Mouse (Mus musculus) B cell, adult 62 days (primary cell): ENCODE data around the gene Fahd1. TPM values are rescaled to one million over a fixed set of nuclear protein-coding genes. Genes with fewer than 3 reads are reported as not detected.

ENCODE experiments used
- total RNA-seq: library from RNA; stranded (reverse); gene quantifications from 4 replicates; pipeline ENCODE4 v1.2.4, GENCODE M21; 2023

The Fahd1 gene
- 1.6 to 2.9 TPM (median 2.5 TPM) in 4 replicates for total RNA-seq

GRCm38 (mm10) chr17:24850065-24850772 is at the start of gene Fahd1:
TSS of gene Fahd1 (minus strand) at chr17:24850364.

GRCm38 (mm10) chr17:24896241-24896992 is 46.3 kb upstream of the Fahd1 start, which contains the start of gene Nme3:
TSS of gene Nme3 (plus strand) at chr17:24896500.

GRCm38 (mm10) chr17:24894995-24895547 is 44.9 kb upstream of the Fahd1 start, which contains the start of the genes Eme2 and Mrps34:
TSS of gene Eme2 (minus strand) at chr17:24895087.
TSS of gene Mrps34 (plus strand) at chr17:24895116.

GRCm38 (mm10) chr17:24886134-24886931 is 36.2 kb upstream of the Fahd1 start, which contains the start of the genes Nubp2 and Spsb3:
TSS of gene Nubp2 (minus strand) at chr17:24886349.
TSS of gene Spsb3 (plus strand) at chr17:24886643.

GRCm38 (mm10) chr17:24865776-24866175 is 15.6 kb upstream of the Fahd1 start, which contains the start of gene Igfals:
TSS of gene Igfals (plus strand) at chr17:24865997.

GRCm38 (mm10) chr17:24839842-24840241 is 10.3 kb downstream of the Fahd1 start, which contains the start of gene Hagh:
TSS of gene Hagh (plus strand) at chr17:24840143.

GRCm38 (mm10) chr17:24803952-24804951 is 45.9 kb downstream of the Fahd1 start, which contains the start of gene Meiob:
TSS of gene Meiob (plus strand) at chr17:24804289.

Other genes starting within 250 kb of the Fahd1 start
- gene Tsc2, start 217.7 kb downstream of the Fahd1 start, total RNA-seq, result 90.9 to 106 TPM (median 96.8 TPM) in 4 replicates
- gene Nthl1, start 217.7 kb downstream of the Fahd1 start, total RNA-seq, result 4.4 to 5.8 TPM (median 5.0 TPM) in 4 replicates
- 0.41 to 0.48 TPM in 2 of 4 replicates, not detected in the others for gene Slc9a3r2, start 200.0 kb downstream of the Fahd1 start, total RNA-seq
- not detected in 4 replicates for gene Npw, start 191.9 kb downstream of the Fahd1 start, total RNA-seq
- gene Zfp598, start 180.7 kb downstream of the Fahd1 start, total RNA-seq, result 54.6 to 60.8 TPM (median 56.6 TPM) in 4 replicates
- gene Syngr3, start 160.4 kb downstream of the Fahd1 start, total RNA-seq, result not detected in 4 replicates
- gene Gfer, start 154.2 kb downstream of the Fahd1 start, total RNA-seq, result 12.9 to 22.3 TPM (median 19.2 TPM) in 4 replicates
- gene Noxo1, start 154.1 kb downstream of the Fahd1 start, total RNA-seq, result 5.5 to 8.2 TPM (median 5.8 TPM) in 4 replicates
- gene Tbl3, start 142.7 kb downstream of the Fahd1 start, total RNA-seq, result 27.5 to 42.8 TPM (median 32.7 TPM) in 4 replicates
- gene Rnf151, start 132.3 kb downstream of the Fahd1 start, total RNA-seq, result not detected in 4 replicates
- 1,219 to 1,283 TPM (median 1,236 TPM) in 4 replicates for gene Rps2, start 132.2 kb downstream of the Fahd1 start, total RNA-seq
- gene Ndufb10, start 125.9 kb downstream of the Fahd1 start, total RNA-seq, result 67.0 to 84.4 TPM (median 75.9 TPM) in 4 replicates
- gene Rpl3l, start 122.5 kb downstream of the Fahd1 start, total RNA-seq, result 1.6 TPM in 1 of 4 replicates, not detected in the others
- 32.3 to 40.3 TPM (median 34.7 TPM) in 4 replicates for gene Msrb1, start 113.7 kb downstream of the Fahd1 start, total RNA-seq
- not detected in 4 replicates for gene Hs3st6, start 97.4 kb downstream of the Fahd1 start, total RNA-seq
- gene Meiob, start 46.1 kb downstream of the Fahd1 start, total RNA-seq, result not detected in 4 replicates
- gene Hagh, start 10.2 kb downstream of the Fahd1 start, total RNA-seq, result 29.2 to 37.9 TPM (median 31.8 TPM) in 4 replicates
- gene Igfals, start 15.6 kb upstream of the Fahd1 start, total RNA-seq, result 0.45 to 0.72 TPM (median 0.59 TPM) in 4 replicates
- 53.9 to 62.6 TPM (median 58.4 TPM) in 4 replicates for gene Nubp2, start 36.0 kb upstream of the Fahd1 start, total RNA-seq
- 22.1 to 30.5 TPM (median 28.7 TPM) in 4 replicates for gene Spsb3, start 36.3 kb upstream of the Fahd1 start, total RNA-seq
- gene Eme2, start 44.7 kb upstream of the Fahd1 start, total RNA-seq, result 65.3 to 77.7 TPM (median 72.9 TPM) in 4 replicates
- 27.2 to 32.9 TPM (median 29.8 TPM) in 4 replicates for gene Mrps34, start 44.8 kb upstream of the Fahd1 start, total RNA-seq
- 16.7 to 22.9 TPM (median 20.5 TPM) in 4 replicates for gene Nme3, start 46.1 kb upstream of the Fahd1 start, total RNA-seq
- 208 to 219 TPM (median 213 TPM) in 4 replicates for gene Mapk8ip3, start 86.6 kb upstream of the Fahd1 start, total RNA-seq
- gene Jpt2, start 110.3 kb upstream of the Fahd1 start, total RNA-seq, result 26.3 to 41.9 TPM (median 33.7 TPM) in 4 replicates
- 34.2 to 39.7 TPM (median 38.7 TPM) in 4 replicates for gene Cramp1l, start 165.4 kb upstream of the Fahd1 start, total RNA-seq
- 65.2 to 73.5 TPM (median 69.5 TPM) in 4 replicates for gene Ift140, start 165.7 kb upstream of the Fahd1 start, total RNA-seq
- not detected in 4 replicates for gene Tmem204, start 233.2 kb upstream of the Fahd1 start, total RNA-seq